Mouse (Mus musculus): ENCODE measurements around the gene Ccdc170.

The Ccdc170 gene

DNA sequence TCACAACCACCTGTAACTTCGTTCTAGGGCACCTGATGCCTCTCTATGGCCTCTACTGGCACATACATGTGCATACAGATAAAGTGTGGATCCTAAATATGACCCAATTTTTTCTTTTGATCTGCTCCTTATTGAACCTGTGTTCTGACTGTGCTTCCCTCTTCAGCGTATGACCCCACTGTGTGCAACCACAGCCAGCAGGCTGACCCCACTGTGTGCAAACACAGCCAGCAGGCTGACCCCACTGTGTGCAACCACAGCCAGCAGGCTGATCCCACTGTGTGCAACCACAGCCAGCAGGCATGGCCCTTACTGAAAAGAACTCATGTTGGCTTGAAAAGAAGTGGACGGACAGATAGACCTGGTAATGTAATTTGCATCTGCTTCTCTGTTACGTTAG is 120.2 kb downstream of the Ccdc170 start:
- no peak for DNase-seq

DNA sequence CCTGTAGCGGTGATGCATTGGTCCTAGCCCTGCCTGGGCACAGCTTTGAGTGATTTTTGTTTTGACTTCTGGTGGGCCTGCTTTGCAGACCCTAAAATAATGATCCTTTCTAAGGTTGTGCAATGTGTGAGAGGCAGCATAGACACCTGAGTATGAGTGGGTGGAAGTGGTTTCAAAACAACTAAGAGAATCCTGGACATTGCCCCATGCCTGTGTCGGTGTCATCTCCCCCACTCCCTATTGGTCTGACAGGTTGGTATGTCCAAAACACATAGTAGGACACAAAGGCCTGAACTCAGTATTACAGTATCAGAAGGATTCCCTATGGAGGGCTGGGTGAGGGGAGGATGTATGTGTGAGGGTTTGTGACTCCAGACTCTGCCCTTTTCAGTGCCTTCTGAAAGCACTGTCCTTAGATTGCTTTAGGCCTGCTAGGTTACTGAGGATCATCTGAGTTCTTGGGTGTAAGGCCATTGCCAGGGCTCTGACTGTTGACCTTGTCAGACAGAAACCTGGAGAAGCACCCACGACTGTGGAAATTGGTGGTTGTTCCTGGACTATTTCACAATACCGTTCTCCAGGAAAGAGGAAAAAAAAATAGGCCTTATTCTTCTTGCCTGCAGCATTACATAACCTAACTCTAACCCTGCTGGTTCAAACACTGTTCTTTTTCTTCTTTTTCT is 122.4 kb downstream of the Ccdc170 start:
- DNase-seq: no peak

DNA sequence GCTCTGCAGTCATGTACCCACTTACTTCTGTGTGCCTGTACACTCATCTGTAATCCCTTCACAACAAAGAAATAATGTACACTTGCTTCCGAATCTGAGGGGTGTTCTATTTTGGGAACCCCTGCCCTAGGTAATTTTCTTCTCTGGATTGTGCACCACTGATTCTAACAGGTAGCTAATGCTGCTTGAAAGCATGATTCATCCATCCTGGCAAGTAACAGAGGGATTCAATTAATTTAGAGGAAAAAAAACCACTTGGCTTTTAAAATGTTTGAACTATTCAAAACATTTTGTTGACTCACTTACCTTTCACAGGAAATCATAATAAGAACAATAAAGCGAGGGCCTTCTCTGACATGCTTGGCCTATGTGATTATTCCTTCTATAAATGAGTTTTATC is 127.9 kb downstream of the Ccdc170 start:
- DNase-seq: no peak

DNA sequence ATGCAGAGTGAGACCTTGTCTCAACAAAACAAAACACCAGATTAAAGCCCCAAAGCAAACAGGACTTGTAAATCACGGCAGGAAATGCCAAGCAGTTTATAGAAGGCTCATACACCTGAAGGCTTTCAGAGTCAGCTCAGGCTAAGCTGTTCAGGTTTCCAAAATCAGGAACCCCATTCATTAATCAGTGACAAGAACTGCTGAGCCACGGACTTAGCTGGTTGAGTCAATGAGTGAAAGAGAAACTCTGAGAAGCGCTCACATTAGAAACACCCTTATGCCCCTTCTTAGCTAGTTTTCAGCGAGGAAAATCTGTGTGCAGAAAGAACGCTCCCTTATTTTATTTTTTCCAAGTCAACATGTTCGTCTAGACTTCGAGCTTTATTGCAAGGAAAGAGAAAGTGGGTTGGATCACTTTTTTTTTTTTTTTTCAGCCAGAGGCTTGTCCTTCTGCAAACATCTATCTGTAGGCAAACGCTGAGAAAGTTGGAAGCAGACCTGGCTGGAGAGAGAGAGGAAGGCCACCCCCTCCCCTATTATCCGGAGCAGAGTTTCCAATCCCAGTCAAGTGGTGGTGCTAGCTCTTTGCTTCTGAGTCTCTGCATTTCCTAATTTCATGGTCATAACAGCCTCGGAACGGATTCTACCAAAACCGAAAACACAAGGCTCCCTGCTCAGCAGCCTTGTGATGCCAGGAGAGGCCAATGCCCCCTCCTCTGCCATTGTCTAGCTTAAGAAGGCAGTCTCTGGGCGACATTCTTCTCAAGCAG is 129.3 kb downstream of the Ccdc170 start, which contains the start of gene Esr1:
Esr1 (plus strand) TSS at position 208 of the 770 bp plus-strand sequence.
- DNase-seq: no peak

Measured in right cerebral cortex, adult 18-20 months (tissue).